Mouse (Mus musculus): ENCODE measurements around the gene Cfap161.

The Cfap161 gene

DNA sequence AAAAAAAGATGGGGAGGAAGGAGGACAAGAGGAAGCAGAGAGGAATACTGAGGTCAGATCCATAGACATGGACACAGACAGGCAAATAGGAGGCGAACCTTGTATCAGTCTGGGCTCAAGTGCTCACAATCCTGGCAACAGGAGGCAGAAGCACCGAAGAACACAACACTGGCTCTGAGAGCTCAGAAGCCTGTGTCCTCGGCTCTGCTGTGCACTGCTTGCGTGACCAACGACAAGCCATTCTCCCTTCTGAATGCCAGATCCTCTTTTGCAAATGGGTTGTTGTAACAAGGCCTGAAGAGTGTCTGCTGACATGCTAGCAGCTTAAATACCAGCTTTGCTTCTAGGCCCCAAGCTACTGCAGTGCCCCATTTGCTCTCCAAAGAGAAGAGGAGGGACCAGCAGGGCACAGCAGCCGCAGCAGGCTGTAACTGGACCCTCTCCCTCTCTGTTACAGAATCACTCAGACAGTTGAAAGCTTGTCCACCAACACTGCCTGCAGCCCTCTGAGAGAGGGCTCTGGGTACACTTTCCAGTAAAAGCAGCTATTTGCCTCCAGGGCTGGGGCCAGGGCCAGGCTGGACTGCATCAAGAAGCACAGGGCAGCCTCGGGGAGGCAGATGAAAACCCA lies 54.9 kb downstream of the Cfap161 start:
- peak; percentile 15 for DNase-seq (ENCODE audit: low spot score)

- no peak for DNase-seq (ENCODE audit: low spot score)
Observed at GRCm38 (mm10) chr7:83738623-83739462, 55.8 kb downstream of the Cfap161 start.

- DNase-seq (ENCODE audit: low spot score): no peak
Observed at GRCm38 (mm10) chr7:83737914-83738490, 56.7 kb downstream of the Cfap161 start.

- no peak for DNase-seq (ENCODE audit: low spot score)
Observed at GRCm38 (mm10) chr7:83736341-83737115, 58.2 kb downstream of the Cfap161 start.

- no peak for DNase-seq (ENCODE audit: low spot score)
Observed at GRCm38 (mm10) chr7:83735108-83735781, 59.4 kb downstream of the Cfap161 start.

DNA sequence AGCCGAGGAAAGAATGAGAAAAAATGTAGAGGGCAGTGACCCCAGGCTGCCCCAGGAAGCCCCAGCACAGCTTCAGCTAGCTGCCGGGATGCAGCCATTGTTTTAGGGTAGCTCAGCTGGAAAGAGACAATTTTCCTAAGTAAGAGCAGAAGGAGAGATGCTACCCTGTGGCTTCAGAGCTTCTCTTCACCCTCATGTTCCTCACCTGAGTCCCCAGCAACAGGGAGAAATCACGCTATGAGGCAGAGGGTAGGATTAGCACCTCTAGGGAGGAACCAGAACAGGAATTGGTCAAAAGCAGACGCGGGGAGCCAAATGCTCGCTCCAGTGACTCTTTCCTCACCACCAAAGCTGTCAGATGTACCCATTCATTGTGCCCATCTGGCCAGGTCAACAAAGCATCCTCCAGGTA lies 60.0 kb downstream of the Cfap161 start:
- DNase-seq (ENCODE audit: low spot score): no peak

GRCm38 (mm10) chr7:83734246-83734645 lies 60.4 kb downstream of the Cfap161 start:
- no peak for DNase-seq (ENCODE audit: low spot score)

GRCm38 (mm10) chr7:83732781-83733180 lies 61.9 kb downstream of the Cfap161 start:
- DNase-seq (ENCODE audit: low spot score): no peak

GRCm38 (mm10) chr7:83731961-83732666 lies 62.6 kb downstream of the Cfap161 start:
- DNase-seq (ENCODE audit: low spot score): no peak

DNA sequence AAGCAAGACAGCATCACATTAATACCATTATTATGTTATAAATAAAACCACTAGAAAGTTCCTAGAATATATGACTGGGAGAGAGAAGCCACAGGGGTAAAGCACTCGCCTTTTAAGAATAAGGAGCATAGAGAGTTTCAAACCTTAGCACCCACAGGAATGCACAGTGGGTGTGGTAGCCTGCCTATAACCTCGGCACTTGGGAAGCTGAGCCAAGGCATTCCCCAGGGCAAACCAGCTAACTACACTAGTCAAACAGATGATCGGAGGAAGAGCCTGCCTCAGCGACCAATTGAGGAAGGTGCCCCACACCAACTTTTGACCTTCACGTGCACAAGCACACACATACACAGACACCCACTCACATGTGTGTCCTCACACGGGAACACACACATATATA lies 63.4 kb downstream of the Cfap161 start:
- DNase-seq (ENCODE audit: low spot score): no peak

DNA sequence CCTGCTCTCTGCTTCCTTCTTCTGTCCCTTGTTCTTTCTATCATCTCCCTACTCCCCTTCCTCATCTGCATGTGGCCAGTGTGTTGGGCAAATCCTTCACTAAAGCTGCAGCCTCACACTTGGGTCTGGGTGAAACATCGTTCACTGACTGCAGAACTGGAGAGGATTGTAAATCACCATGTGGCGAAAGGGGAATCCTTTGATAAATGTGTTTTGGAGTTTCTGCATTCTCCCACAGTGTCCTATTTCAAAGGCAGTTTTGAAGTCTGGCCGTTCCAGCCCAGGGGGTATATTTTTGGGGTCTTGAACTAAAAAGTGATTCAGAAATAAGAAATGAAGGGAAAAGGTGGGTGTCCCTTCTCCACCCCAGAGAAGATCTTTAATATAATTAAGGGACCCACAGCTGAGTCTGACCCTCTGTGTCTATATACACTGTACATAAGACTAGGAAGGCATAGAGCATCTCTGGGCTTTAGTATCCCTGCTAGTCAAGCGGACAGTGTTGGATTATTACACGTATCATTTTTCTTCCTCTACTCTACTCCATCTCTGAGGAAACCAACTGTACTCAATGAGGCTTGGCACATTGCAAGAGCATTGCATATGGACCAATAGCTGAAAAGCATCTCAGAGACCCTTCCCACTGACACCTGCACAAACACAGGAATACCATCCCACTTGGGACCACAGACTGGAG lies 67.6 kb downstream of the Cfap161 start:
- DNase-seq (ENCODE audit: low spot score): no peak

DNA sequence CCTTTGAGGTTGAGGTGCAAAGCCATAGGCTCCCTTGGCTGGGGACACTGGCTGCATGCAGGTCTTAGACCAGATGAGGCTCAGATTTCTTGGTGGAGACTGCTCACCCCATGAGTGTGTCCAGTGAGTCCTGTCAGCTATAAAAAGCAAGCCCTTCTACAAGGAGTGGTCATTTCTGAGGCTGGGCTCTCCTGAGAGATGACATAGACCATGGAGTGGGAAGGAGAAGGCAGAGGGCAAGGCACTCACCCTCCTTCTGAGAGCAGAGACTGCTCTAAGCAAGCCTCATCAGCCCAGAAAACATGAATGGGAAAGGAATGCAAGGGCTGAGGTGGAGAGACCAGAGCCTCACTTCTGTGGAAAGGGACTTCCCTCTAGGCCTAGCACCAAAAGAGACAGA lies 68.9 kb downstream of the Cfap161 start:
- no peak for DNase-seq (ENCODE audit: low spot score)

DNA sequence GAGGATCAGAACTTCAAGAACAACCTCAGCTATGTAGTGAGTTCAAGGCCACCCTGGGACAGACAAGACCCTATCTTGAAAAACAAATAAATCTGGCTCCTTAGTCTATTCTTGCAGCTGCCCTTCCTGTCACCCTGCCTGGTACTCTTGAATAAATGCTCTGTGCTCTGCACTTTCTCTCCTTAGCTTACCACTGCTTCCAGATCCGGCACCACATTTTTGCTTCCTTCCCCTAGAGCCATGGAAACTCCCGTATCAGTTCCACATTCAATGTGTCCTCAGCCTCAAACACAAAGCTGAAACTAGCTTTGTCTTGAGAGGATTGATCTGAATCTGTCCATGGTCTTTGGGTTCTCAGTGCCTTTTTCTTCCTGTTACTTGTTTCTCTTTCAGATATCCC lies 70.1 kb downstream of the Cfap161 start:
- no peak for DNase-seq (ENCODE audit: low spot score)

All from retina, embryonic 14.5 days (tissue).